Mouse (Mus musculus) bone marrow macrophage, adult 2 months (primary cell): Measurements from ENCODE around the gene Tle6.

Source experiments
- CTCF ChIP-seq: IDR thresholded peaks from 2 replicates; pipeline ENCODE4 v1.5.1; 2012; ENCODE audit warnings: low read depth, mild to moderate bottlenecking, low read length, moderate library complexity
- POLR2A ChIP-seq: IDR thresholded peaks from 2 replicates; pipeline ENCODE4 v1.6.1; 2012; ENCODE audit warnings: mild to moderate bottlenecking, low read depth, low read length, borderline replicate concordance

DNA sequence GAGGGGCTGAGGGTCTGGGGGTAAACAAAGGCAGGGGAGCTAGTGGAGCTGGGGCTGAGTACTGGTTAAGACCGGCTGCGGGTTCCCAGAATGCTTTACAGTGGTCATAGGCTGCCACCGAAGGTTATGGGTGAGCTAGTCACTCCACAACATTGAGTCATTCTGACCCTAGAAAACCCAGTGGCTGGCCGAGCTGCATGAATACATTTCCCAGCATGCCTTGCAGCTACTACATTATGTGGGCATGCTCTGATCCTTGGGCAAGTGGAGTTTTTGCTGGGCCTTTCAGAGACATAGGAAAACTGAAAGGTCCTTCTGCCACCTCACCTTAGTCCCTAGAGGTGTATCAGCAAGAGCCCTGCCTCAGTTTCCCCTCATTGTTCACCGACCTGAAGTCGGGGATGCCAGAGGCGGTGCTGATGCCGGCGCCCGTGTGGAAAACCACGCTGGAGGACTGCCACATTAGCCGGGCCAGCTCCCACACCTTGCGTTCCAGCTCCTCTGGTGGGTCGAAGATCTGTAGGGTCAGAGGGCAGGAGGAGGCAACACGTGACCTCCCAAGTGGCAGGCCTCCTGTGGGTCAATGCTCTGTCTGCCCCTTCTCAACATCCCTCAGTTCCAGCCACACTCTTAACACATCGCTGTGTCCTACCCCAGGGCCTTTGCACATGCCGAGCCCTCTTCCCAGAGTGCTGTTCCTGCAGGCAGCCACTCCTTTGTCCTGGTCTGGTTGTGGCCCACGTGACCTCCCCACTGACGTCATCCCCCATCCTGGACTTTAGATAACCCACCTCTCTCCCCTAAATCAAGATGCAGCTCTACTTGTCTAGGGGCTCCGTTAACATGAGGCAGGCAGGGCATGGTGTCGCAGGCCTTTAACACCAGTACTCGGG is 25.5 kb upstream of the Tle6 start:
- TF ChIP-seq POLR2A (no peak), CTCF (no peak)
